Mouse (Mus musculus) heart, adult 2 months (tissue): Measurements from ENCODE around the gene Sp3. TPM values are rescaled to one million over a fixed set of nuclear protein-coding genes. Genes with fewer than 3 reads are reported as not detected.
A peak's percentile ranks its signal among the peaks of the same experiment; 100 is the strongest.

ENCODE experiments used
- DNase-seq, 2 experiments: peaks; one replicate each; pipeline ENCODE4 v3.0.0; 2021
- H3K27ac ChIP-seq: fragments of 200-600 bp; 2 replicates; pipeline ENCODE4 v1.8.1; 2022
- H3K27me3 ChIP-seq: fragments of 200-500 bp; 2 replicates; pipeline ENCODE4 v1.6.1; 2012; ENCODE audit warnings: mild to moderate bottlenecking, low read length, inconsistent platforms, mixed read lengths; ENCODE audit not compliant: control insufficient read depth, insufficient read depth
- H3K36me3 ChIP-seq: fragments of 200-500 bp; 2 replicates; pipeline ENCODE4 v1.6.1; 2012; ENCODE audit warnings: low read length, inconsistent platforms; ENCODE audit not compliant: control insufficient read depth, insufficient read depth
- H3K4me1 ChIP-seq: fragments of 200-500 bp; 2 replicates; pipeline ENCODE4 v1.6.1; 2011; ENCODE audit warnings: low read length; ENCODE audit not compliant: control insufficient read depth, insufficient read depth
- H3K4me3 ChIP-seq: fragments of 200-600 bp; 2 replicates; pipeline ENCODE4 v1.8.1; 2022
- H3K79me2 ChIP-seq: fragments of 200-500 bp; replicated peaks from 2 replicates; pipeline ENCODE4 v1.6.1; 2012; ENCODE audit warnings: mild to moderate bottlenecking, inconsistent platforms, low read length, moderate library complexity, mixed read lengths; ENCODE audit not compliant: control insufficient read depth, insufficient read depth
- H3K9ac ChIP-seq: fragments of 200-500 bp; 2 replicates; pipeline ENCODE4 v1.6.1; 2012; ENCODE audit warnings: low read depth, mild to moderate bottlenecking, control low read depth, inconsistent platforms, low read length, mixed read lengths
- CTCF ChIP-seq: fragments of 200-600 bp; IDR thresholded peaks from 2 replicates; pipeline ENCODE4 v1.8.1; 2022; ENCODE audit warnings: antibody characterized with exemption, mild to moderate bottlenecking, moderate library complexity
- EP300 ChIP-seq: fragments of 200-500 bp; IDR thresholded peaks from 2 replicates; pipeline ENCODE4 v1.6.1; 2011; ENCODE audit warnings: low read depth, low read length, control low read depth; ENCODE audit not compliant: insufficient read depth
- POLR2A ChIP-seq: fragments of 200-500 bp; IDR thresholded peaks from 2 replicates; pipeline ENCODE4 v1.6.1; 2011; ENCODE audit warnings: mild to moderate bottlenecking, low read depth, low read length, control low read depth; ENCODE audit not compliant: insufficient read depth
- WGBS: fragments of 180-500 bp; shearing (Covaris S2); methylation state at CpG from one replicate; pipeline ENCODE4 v1.1.7; 2018; 5-methylcytosine and 5-hydroxymethylcytosine counted together
- intact Hi-C: fragments of 180-260 bp; cut with DNase I; formaldehyde crosslinking; loops from one replicate; pipeline ENCODE4 v1.15.1; 2025
- polyA plus RNA-seq: library from polyadenylated mRNA; depleted of rRNA; stranded (reverse); fragments of >200 nt; gene quantifications from 2 replicates; pipeline ENCODE4 v1.2.3, GENCODE M21; 2012
- total RNA-seq, 2 experiments: library from RNA; stranded (reverse); gene quantifications; 2 replicates each; pipeline ENCODE4 v1.2.3; 2021

Gene Sp3
- total and polyA plus RNA-seq, 3 experiments: 11.1 to 33.6 (median 29.6) TPM

DNA sequence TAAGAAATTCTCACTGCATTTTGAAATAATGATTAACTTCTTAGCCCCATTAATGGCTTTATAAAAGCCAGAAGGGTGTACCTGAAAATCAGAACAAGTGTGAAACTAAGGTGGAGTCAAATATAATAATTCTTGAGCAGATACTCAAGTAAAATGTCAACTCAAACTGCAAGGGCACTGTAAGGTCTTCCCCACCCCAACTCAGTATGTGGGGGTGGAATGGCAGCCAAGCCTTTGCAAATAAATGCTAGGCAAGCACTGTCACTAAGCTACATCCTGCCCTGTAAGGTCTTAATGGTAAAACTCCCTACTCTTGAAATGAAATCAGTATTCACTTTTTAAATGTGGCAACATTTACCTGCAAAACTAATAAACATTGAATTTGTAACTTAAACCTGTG lies 4.2 kb downstream of the Sp3 start:
- no peak for TF ChIP-seq EP300
- no peak for TF ChIP-seq POLR2A
- TF ChIP-seq CTCF: no peak
- Histone ChIP-seq H3K4me3 (no peak overlapping the region), H3K27ac (no peak overlapping the region), H3K27me3 (no peaks in the 10 kb centered on the region), H3K79me2 (peaks cover 3% of the 10 kb centered on the region; the same call in 1 of the 2 replicates), H3K9ac (no peak overlapping the region), H3K36me3 (peaks cover 39% of the 10 kb centered on the region), H3K4me1 (peaks cover 7% of the 10 kb centered on the region)
- no peak for DNase-seq
- intact Hi-C loops: loop anchor here (5.0 to 10.0 kb wide), 2 partner anchors 34 to 299 kb away; partner anchors contain the start of gene Sp9

- Histone ChIP-seq H3K9ac (no peak overlapping the region), H3K27me3 (no peaks in the 10 kb centered on the region), H3K36me3 (peaks cover 56% of the 10 kb centered on the region), H3K4me3 (no peak overlapping the region), H3K79me2 (peaks cover 9% of the 10 kb centered on the region; the same call in 1 of the 2 replicates), H3K4me1 (peaks cover 3% of the 10 kb centered on the region), H3K27ac (no peak overlapping the region)
- 64% methylated on average over 6 of the region's 6 CpGs for WGBS
- DNase-seq: no peak
- no peak for TF ChIP-seq CTCF
- TF ChIP-seq POLR2A: no peak
- no peak for TF ChIP-seq EP300
- intact Hi-C loops: loop anchor here (10.0 kb wide), 1 partner anchor 304 kb away; the partner anchor contains the start of gene Sp9
Measured at GRCm38 (mm10) chr2:72970831-72971230, 9.4 kb downstream of the Sp3 start.

GRCm38 (mm10) chr2:72970302-72970701 lies 9.9 kb downstream of the Sp3 start:
- no peak overlapping the region for H3K9ac ChIP-seq
- TF ChIP-seq CTCF (peak; percentile 12; the same call in 1 of the 2 replicates), POLR2A (no peak), EP300 (no peak)
- peaks cover 9% of the 10 kb centered on the region; the same call in 1 of the 2 replicates for H3K79me2 ChIP-seq
- peaks cover 55% of the 10 kb centered on the region for H3K36me3 ChIP-seq
- 78% methylated on average over 4 of the region's 4 CpGs for WGBS
- H3K27ac ChIP-seq: no peak overlapping the region
- H3K4me3 ChIP-seq: no peak overlapping the region
- DNase-seq: no peak
- no peaks in the 10 kb centered on the region for H3K27me3 ChIP-seq
- H3K4me1 ChIP-seq: peaks cover 3% of the 10 kb centered on the region
- intact Hi-C loops: loop anchor here (10.0 kb wide), 1 partner anchor 304 kb away; the partner anchor contains the start of gene Sp9

DNA sequence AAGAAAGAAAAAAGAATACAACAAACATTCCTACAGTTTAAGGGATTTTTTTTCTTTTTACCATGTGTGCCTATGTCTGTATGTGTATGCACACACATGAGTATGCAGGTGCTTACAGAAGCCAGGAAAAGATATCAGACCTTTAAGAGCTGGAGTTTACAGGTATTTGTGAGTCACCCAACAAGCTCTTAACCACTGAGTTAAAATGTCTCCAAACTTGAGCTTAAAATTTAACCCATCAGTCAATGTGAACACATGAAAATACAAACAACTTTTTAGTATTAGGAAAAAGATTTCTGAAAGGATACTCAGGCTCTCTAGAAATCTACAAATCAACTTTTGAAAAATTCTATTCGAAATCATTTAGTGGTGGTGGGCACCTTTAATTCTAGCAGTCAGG lies 11.7 kb downstream of the Sp3 start:
- H3K4me1 ChIP-seq: peaks cover 4% of the 10 kb centered on the region
- 95% methylated on average over 1 of the region's 1 CpGs for WGBS
- H3K79me2 ChIP-seq: peaks cover 9% of the 10 kb centered on the region; the same call in 1 of the 2 replicates
- no peak overlapping the region for H3K4me3 ChIP-seq
- intact Hi-C loops: no loop called here
- H3K27me3 ChIP-seq: no peaks in the 10 kb centered on the region
- H3K9ac ChIP-seq: no peak overlapping the region
- no peak for TF ChIP-seq EP300
- no peak for TF ChIP-seq POLR2A
- no peak for TF ChIP-seq CTCF
- DNase-seq: no peak
- no peak overlapping the region for H3K27ac ChIP-seq
- H3K36me3 ChIP-seq: peaks cover 53% of the 10 kb centered on the region

GRCm38 (mm10) chr2:72965450-72965849 lies 14.8 kb downstream of the Sp3 start:
- H3K27ac ChIP-seq: no peak overlapping the region; the same call in 1 of the 2 replicates
- 64% methylated on average over 2 of the region's 2 CpGs for WGBS
- H3K79me2 ChIP-seq: peaks cover 6% of the 10 kb centered on the region; the same call in 1 of the 2 replicates
- H3K9ac ChIP-seq: no peak overlapping the region
- no peaks in the 10 kb centered on the region for H3K27me3 ChIP-seq
- intact Hi-C loops: no loop called here
- TF ChIP-seq EP300 (no peak), POLR2A (no peak), CTCF (no peak)
- peaks cover 5% of the 10 kb centered on the region for H3K4me1 ChIP-seq
- H3K4me3 ChIP-seq: no peak overlapping the region
- no peak for DNase-seq
- peaks cover 49% of the 10 kb centered on the region for H3K36me3 ChIP-seq

DNA sequence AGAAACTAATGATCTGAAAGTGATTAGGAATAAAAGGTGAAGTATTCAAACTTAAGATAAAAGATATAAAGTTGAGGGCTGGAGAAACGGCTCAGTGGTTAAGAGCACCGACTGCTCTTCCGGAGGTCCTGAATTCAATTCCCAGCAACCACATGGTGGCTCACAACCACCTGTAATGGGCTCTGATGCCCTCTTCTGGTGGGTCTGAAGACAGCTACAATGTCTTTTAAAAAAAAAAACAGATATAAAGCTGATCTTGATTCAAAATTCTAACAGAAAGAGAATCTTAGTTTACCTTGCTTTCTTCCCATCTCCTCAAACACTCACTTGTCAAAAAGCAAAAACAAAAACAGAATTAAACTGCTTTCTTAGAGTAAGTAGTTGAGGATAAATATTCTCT lies 23.8 kb downstream of the Sp3 start:
- peaks cover 10% of the 10 kb centered on the region for H3K79me2 ChIP-seq
- H3K36me3 ChIP-seq: peaks cover 16% of the 10 kb centered on the region
- no peak overlapping the region for H3K4me3 ChIP-seq
- peak; percentile 35 for TF ChIP-seq CTCF
- TF ChIP-seq EP300: no peak
- H3K4me1 ChIP-seq: peaks cover 4% of the 10 kb centered on the region
- intact Hi-C loops: no loop called here
- 96% methylated on average over 3 of the region's 3 CpGs for WGBS
- no peak overlapping the region for H3K27ac ChIP-seq
- H3K27me3 ChIP-seq: no peaks in the 10 kb centered on the region
- DNase-seq: no peak
- H3K9ac ChIP-seq: no peak overlapping the region
